Comparison of ENCODE assay signal across 9 mouse cellular contexts in the genomic region with DNA sequence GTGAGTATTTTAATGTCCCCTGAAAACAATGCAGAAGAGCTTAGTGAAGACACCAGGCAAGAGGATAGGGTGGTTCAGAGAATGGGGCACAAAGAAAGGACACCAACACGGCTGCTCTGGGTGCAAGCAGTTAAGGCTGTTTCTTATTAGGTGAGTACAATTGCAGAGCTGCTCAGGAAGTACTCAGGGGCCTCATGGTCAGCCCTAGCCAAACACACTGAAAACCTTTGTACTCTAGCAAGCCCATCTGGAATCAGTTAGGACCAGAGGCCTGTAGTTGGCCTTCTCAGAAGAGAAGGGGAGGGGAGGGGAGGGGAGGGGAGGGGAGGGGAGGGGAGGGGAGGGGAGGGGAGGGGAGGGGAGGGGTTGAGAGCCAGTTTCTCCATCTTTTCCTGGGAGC. TPM values are rescaled to one million over a fixed set of nuclear protein-coding genes. Genes with fewer than 3 reads are reported as not detected.
A peak's percentile ranks its signal among the peaks of the same experiment; 100 is the strongest.
DNase-seq lines count a peak whose midpoint lies in the region; ATAC-seq and TF ChIP-seq lines count a peak whose summit lies in the region.
"Had no signal": no experiment of that assay in that cellular context is flagged by ENCODE, and none has a peak within 500 bp of the region (broad histone marks: within the 10 kb centered on the region; RNA-seq: fewer than 3 reads in every experiment).

No protein-coding gene starts in this region.

- H3K27ac ChIP-seq in kidney, postnatal 0 days, result peak overlapping the region; percentile 61
- H3K27ac ChIP-seq in forebrain, embryonic 11.5 days (ENCODE audit: low read depth, low read length), result peak overlapping the region; percentile 59; the same call in 1 of the 2 replicates
- peak overlapping the region; percentile 39; the same call in 1 of the 2 replicates for H3K27ac ChIP-seq in neural tube, embryonic 14.5 days (ENCODE audit: low read depth, low read length)
- H3K27ac ChIP-seq: macrophage had no signal

- H3K4me1 ChIP-seq in kidney, postnatal 0 days (replicated peaks; ENCODE audit: insufficient read depth, low read length), result peaks cover 14% of the 10 kb centered on the region
- peaks cover 7% of the 10 kb centered on the region; the same call in 1 of the 2 replicates for H3K4me1 ChIP-seq in forebrain, embryonic 11.5 days (replicated peaks; ENCODE audit: control insufficient read depth, insufficient read depth, low read length)
- H3K4me1 ChIP-seq in neural tube, embryonic 14.5 days (ENCODE audit: control insufficient read depth, insufficient read depth, low read length), result peaks cover 5% of the 10 kb centered on the region; the same call in 1 of the 2 replicates

- TF ChIP-seq CTCF in kidney, postnatal 0 days (IDR thresholded peaks at IDR 0.05; ENCODE audit: low read depth), result no peak

- H3K4me2 ChIP-seq in kidney, postnatal 0 days (ENCODE audit: low read length), result no peak overlapping the region
- H3K4me2 ChIP-seq in forebrain, embryonic 11.5 days (ENCODE audit: low read depth, low read length, severe bottlenecking), result no peak overlapping the region
- H3K4me2 ChIP-seq in neural tube, embryonic 14.5 days (ENCODE audit: low read depth, low read length), result no peak overlapping the region

- WGBS in kidney, postnatal 0 days, result 16% methylated on average over 1 of the region's 1 CpGs
- WGBS in forebrain, embryonic 11.5 days, result 15% methylated on average over 1 of the region's 1 CpGs
- WGBS in neural tube, embryonic 14.5 days, result 5% methylated on average over 1 of the region's 1 CpGs

- no peak overlapping the region for H3K4me3 ChIP-seq in kidney, postnatal 0 days (replicated peaks; ENCODE audit: low read depth, low read length)
- no peak overlapping the region for H3K4me3 ChIP-seq in forebrain, embryonic 11.5 days (ENCODE audit: low read depth, low read length)
- no peak overlapping the region for H3K4me3 ChIP-seq in neural tube, embryonic 14.5 days (ENCODE audit: low read depth, low read length)

- ATAC-seq in kidney, postnatal 0 days (replicated peaks; ENCODE audit: low FRiP score, low read depth), result no peak
- ATAC-seq in forebrain, embryonic 11.5 days (replicated peaks; ENCODE audit: low FRiP score), result no peak
- ATAC-seq in neural tube, embryonic 14.5 days (ENCODE audit: low read depth), result no peak

- no peak overlapping the region for H3K9ac ChIP-seq in kidney, postnatal 0 days (ENCODE audit: low read depth, low read length)
- no peak overlapping the region for H3K9ac ChIP-seq in forebrain, embryonic 11.5 days (ENCODE audit: low read length)
- no peak overlapping the region for H3K9ac ChIP-seq in neural tube, embryonic 14.5 days (replicated peaks; ENCODE audit: low read depth, low read length)

- H3K36me3 ChIP-seq in kidney, postnatal 0 days (ENCODE audit: insufficient read depth, low read length), result no peaks in the 10 kb centered on the region
- no peaks in the 10 kb centered on the region for H3K36me3 ChIP-seq in forebrain, embryonic 11.5 days (ENCODE audit: control insufficient read depth, insufficient read depth, low read length)
- H3K36me3 ChIP-seq in neural tube, embryonic 14.5 days (ENCODE audit: control insufficient read depth, insufficient read depth, low read length), result no peaks in the 10 kb centered on the region

- no peaks in the 10 kb centered on the region for H3K9me3 ChIP-seq in kidney, postnatal 0 days (replicated peaks; ENCODE audit: low read length)
- H3K9me3 ChIP-seq in forebrain, embryonic 11.5 days (ENCODE audit: control insufficient read depth, low read length), result no peaks in the 10 kb centered on the region
- H3K9me3 ChIP-seq in neural tube, embryonic 14.5 days (ENCODE audit: control insufficient read depth, low read length), result no peaks in the 10 kb centered on the region

- no peaks in the 10 kb centered on the region for H3K27me3 ChIP-seq in kidney, postnatal 0 days (ENCODE audit: insufficient read depth, low read length)
- H3K27me3 ChIP-seq in forebrain, embryonic 11.5 days (ENCODE audit: control insufficient read depth, insufficient read depth, low read length), result no peaks in the 10 kb centered on the region
- no peaks in the 10 kb centered on the region for H3K27me3 ChIP-seq in neural tube, embryonic 14.5 days (ENCODE audit: control insufficient read depth, insufficient read depth, low read length)

- no peak for DNase-seq in kidney, postnatal 0 days (ENCODE audit: low spot score)
- DNase-seq in kidney, adult 9 months, result no peak
- DNase-seq in forebrain, embryonic 11.5 days (ENCODE audit: low spot score), result peak; percentile 52
- DNase-seq in hindlimb bud, embryonic 11.5 days (ENCODE audit: extremely low spot score, low read depth, low spot score), result peak; percentile 96
- no peak for DNase-seq in natural killer cell, adult 2 months (ENCODE audit: low spot score in 2 of 2)
- DNase-seq in thymus, postnatal 36 days, result no peak
- no peak for DNase-seq in right cerebral cortex, postnatal 4 days

RNA-seq across cellular contexts. Expression of a gene that starts 52.2 kb away (rescaled TPM):
- 22.7 and 25.1 TPM in 2 replicates for polyA plus RNA-seq in kidney, postnatal 0 days (2015; fragmentation: Nextera tagmentation; extraction: Ambion mirVana)
- 68.2 and 77.6 TPM in 2 replicates for polyA plus RNA-seq in forebrain, embryonic 11.5 days (2014; fragmentation: Nextera tagmentation; extraction: Ambion mirVana)
- 159 and 208 TPM in 2 replicates for polyA plus RNA-seq in neural tube, embryonic 14.5 days (2014; fragmentation: Nextera tagmentation; extraction: Ambion mirVana)

Comparison
In these comparisons a context has a peak if more than half of its experiments do, and no peak if none do; other contexts are left out.
1. DNase-seq: peak in forebrain, embryonic 11.5 days (single experiment) and hindlimb bud, embryonic 11.5 days (single experiment); none in kidney, postnatal 0 days (single experiment), kidney, adult 9 months (single experiment), natural killer cell, adult 2 months (0 of 2), thymus, postnatal 36 days (0 of 2) and right cerebral cortex, postnatal 4 days (single experiment).
2. Peak in every context shown above with its lines, with median percentiles within 50 percentile points of each other: H3K27ac ChIP-seq.